Mouse (Mus musculus) heart, postnatal 10 days (tissue): ENCODE data around the gene Coro2a. TPM values are rescaled to one million over a fixed set of nuclear protein-coding genes. Genes with fewer than 3 reads are reported as not detected.

ENCODE experiments used
- DNase-seq, 2 experiments: peaks; one replicate each; pipeline ENCODE4 v3.0.0; 2021
- intact Hi-C: fragments of 180-260 bp; cut with DNase I; formaldehyde crosslinking; loops from one replicate; pipeline ENCODE4 v1.15.1; 2025
- total RNA-seq, 2 experiments: library from RNA; stranded (reverse); gene quantifications; 2 replicates each; pipeline ENCODE4 v1.2.3; 2021

Coro2a gene
- total RNA-seq, 2 experiments from 2014 or later = 0.27 to 0.43 TPM

GRCm38 (mm10) chr4:46564247-46564646 lies 37.8 kb downstream of the Coro2a start:
- DNase-seq = no peak
- intact Hi-C loops = no loop called here

- intact Hi-C loops = no loop called here
- DNase-seq = peak; percentile 31 to 41
These were observed 38.2 kb downstream of the Coro2a start for GRCm38 (mm10) chr4:46563847-46564246.

GRCm38 (mm10) chr4:46562841-46563240 lies 39.2 kb downstream of the Coro2a start:
- DNase-seq = no peak
- intact Hi-C loops = no loop called here

GRCm38 (mm10) chr4:46562037-46562436 lies 40.0 kb downstream of the Coro2a start:
- intact Hi-C loops = no loop called here
- DNase-seq = no peak

GRCm38 (mm10) chr4:46560069-46560705 lies 41.8 kb downstream of the Coro2a start:
- no peak for DNase-seq
- intact Hi-C loops = no loop called here

GRCm38 (mm10) chr4:46558672-46559667 lies 43.0 kb downstream of the Coro2a start:
- intact Hi-C loops = no loop called here
- no peak for DNase-seq

DNA sequence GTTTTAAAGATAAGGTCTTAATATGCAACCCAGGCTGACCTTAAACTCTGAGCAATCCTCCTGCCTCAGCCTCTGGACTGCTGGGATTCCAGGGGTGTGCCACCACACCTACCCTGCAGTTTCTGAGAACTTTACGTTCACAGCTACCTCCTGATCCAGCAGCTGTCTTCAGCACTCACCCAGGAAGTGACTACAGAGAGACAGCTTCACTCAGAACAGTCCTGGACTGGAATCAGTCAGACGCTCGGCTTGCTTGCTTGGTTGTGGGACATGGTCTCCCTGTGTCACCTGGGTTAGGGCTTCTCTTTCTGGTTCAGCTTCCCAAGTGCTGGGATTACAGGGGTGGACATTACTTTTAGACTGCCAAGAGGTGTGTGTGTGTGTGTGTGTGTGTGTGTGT lies 45.1 kb downstream of the Coro2a start:
- no peak for DNase-seq
- intact Hi-C loops = no loop called here

- no peak for DNase-seq
- intact Hi-C loops = no loop called here
These were observed 46.2 kb downstream of the Coro2a start for GRCm38 (mm10) chr4:46555762-46556161.

GRCm38 (mm10) chr4:46554295-46555069 lies 47.5 kb downstream of the Coro2a start:
- DNase-seq = peak in 1 of 2 experiments; percentile 20
- intact Hi-C loops = no loop called here

DNA sequence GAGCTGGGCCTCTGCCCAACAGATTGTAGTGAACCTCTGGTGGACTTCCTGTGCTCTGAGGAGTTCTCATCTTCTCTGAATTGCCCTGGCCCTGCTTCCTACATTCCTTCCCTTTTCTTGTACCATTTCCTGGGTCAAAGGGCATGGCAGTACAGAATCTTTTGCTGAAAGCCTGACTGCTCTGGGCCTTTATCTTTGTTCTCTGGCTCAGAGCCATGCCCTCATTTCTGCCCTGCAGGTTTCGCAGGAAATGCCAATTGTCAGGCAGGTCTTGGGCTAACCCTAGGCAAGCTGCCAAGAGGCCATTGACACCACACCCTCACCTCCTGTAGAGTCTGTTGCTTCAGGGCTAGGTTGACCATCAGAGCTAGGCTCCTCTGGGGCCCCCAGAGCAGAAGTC lies 48.1 kb downstream of the Coro2a start:
- peak; percentile 29 to 37 for DNase-seq
- intact Hi-C loops = no loop called here

DNA sequence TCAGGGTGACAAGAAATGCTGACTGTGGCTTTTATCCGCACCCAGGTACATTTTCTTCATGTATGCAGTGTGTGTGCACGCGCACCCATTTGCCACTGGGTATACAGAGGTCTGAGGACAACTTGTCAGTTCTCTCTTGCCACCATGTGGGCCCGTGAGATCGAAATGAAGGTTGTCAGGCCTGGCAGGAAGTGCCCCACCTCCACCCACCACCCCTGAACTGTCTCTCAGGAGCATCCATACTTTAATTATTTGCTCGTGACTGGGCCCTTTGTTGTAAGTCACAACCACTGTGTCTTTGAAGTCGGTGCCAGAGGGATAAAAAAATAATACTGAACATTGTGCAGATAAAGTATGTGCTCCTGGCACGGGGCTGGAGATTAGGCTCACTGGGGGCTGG lies 51.6 kb downstream of the Coro2a start:
- DNase-seq = no peak
- intact Hi-C loops = no loop called here

GRCm38 (mm10) chr4:46549979-46550378 lies 52.0 kb downstream of the Coro2a start:
- DNase-seq = no peak
- intact Hi-C loops = no loop called here

DNA sequence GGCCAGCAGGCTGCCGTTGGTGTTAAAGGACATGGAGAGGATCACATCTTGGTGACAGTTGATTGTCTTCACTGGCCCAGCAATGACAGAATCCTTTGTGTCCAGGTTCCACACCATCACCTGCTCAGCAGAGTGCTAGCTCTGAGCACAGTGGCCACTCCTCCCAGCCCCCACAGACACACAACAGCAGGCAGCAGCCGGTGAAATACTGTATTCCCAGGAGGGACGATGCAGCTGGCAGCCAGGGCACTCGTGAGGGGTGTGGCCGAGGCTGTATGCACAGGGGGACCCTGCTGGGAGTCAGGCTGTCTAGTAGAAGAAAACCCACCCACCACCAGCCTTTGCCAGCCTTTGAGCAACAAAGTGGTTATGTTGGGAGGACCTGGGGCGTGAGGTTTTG lies 55.3 kb downstream of the Coro2a start:
- no peak for DNase-seq
- intact Hi-C loops = no loop called here

DNA sequence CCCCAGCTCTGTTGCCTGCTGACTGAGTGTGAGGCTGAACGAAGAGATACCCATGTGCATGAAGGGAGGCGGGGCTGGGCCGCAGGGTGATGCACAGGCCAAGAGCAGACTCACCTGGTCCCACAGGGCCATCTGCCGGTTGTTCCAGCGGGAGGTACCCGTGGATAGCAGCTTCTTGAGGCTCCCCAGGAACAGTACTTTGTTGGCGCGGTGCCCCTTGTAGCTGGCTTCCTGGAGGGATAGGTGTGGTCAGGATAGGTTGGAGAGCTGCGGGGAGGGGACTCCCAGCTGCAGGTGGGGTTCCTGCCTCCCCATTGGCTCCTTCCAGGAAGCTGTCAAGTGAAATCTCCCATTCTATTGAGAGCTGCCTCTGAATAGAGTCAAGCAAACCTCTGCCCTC lies 56.5 kb downstream of the Coro2a start:
- no peak for DNase-seq
- intact Hi-C loops = no loop called here

- intact Hi-C loops = no loop called here
These were observed 57.7 kb downstream of the Coro2a start for GRCm38 (mm10) chr4:46544313-46544712.

DNA sequence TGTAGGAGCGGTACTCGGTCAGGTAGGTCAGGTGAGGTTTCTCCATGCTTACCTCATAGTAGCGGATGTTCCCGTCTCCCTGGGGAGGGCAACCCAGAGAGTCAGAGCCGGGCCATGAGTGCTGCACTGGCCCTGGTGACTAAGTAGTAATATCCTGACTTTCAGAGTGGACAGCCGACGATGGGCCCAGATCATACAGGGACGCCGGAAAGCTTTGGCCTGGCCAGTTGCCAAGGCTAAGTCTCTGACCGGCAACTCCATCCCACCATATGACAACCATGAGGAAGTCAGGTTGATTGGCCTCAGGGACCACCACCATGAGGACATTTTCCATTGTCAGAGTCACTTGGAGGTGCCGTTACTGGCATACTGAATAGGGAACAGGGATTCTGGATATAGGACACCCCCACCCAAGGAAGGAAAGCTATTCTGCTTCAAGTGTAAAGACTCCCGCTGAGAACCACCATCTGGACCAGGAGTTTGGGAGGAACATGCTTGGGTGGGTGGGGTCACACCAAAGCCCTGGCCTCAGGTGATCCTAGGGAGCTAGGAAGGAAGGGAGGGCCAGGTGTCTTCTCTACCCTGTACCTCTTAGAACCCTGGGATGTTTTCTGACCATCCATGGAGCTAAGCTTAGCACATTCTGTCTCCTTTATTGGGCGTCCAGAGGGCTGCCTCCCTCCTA lies 58.5 kb downstream of the Coro2a start:
- intact Hi-C loops = no loop called here
- no peak for DNase-seq

More at GRCm38 (mm10) chr4:46544313-46544712, 57.7 kb downstream of the Coro2a start:
- DNase-seq = peak in 1 of 2 experiments; percentile 24

DNA sequence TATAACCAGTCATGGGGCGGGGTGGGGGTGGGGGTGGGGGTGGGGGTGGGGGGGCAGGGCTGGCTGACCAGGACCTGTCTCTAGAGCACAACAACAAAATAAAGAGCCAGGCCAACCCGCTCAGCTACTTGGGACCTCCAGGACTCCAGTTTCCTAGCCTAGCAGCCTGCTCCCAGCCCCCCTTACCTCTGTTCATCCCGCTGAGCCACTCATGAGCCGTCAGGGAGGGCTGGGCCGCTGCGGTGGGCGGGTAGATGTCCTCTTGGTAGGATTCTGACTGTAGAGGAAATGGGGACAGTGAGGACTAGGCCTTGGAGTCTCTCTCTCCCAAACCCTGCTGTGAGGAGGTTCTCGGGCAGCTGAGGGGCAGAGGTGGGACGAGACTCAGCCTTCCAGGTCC lies 60.3 kb downstream of the Coro2a start:
- intact Hi-C loops = no loop called here
- DNase-seq = no peak

DNA sequence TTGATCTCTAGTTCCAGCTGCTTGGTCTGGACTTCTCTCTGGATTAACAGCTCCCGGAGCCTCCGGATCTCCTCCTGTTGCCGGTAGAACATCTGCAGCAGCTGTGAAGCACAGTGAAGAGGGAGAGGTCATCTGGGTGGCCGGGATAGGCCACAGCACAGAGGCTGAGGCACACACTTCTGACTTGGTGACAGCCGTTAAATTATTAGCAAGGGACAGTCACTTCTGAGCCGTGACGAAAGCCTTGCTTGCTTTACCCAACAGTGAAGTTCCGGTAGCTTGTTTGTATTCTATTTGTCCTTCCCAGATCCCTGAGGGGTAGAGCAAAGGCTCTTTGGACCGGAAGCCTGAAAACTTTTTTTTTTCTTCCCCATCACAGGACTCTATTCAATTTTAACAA lies 62.8 kb downstream of the Coro2a start:
- intact Hi-C loops = loop anchor here (10.0 kb wide), 1 partner anchor 116 kb away; the partner anchor contains the start of gene Tbc1d2
- DNase-seq = no peak

GRCm38 (mm10) chr4:46535840-46536361 lies 66.1 kb downstream of the Coro2a start, which contains the start of gene Trim14:
Trim14 (minus strand) TSS chr4:46536141.
- DNase-seq = peak; percentile 24 to 35
- intact Hi-C loops = loop anchor here (10.0 kb wide), 1 partner anchor 119 kb away; the partner anchor contains the start of gene Tbc1d2
